Mouse (Mus musculus) gastrocnemius, adult 2 months (tissue): ENCODE results near the gene Il18. TPM values are rescaled to one million over a fixed set of nuclear protein-coding genes. Genes with fewer than 3 reads are reported as not detected.
A peak's percentile ranks its signal among the peaks of the same experiment; 100 is the strongest.

Source experiments
- DNase-seq: peaks from one replicate; pipeline ENCODE4 v3.0.0; 2022
- H3K27ac ChIP-seq: fragments of 200-600 bp; 2 replicates; pipeline ENCODE4 v1.8.1; 2022; ENCODE audit warnings: mild to moderate bottlenecking
- H3K4me3 ChIP-seq: fragments of 200-600 bp; 2 replicates; pipeline ENCODE4 v1.8.1; 2022; ENCODE audit warnings: mild to moderate bottlenecking, moderate library complexity
- CTCF ChIP-seq: fragments of 200-600 bp; IDR thresholded peaks from 2 replicates; pipeline ENCODE4 v1.8.1; 2022; ENCODE audit warnings: antibody characterized with exemption, mild to moderate bottlenecking, moderate library complexity
- intact Hi-C: fragments of 180-260 bp; cut with DNase I; formaldehyde crosslinking; loops from one replicate; pipeline ENCODE4 v1.15.1; 2025
- total RNA-seq, 2 experiments: library from RNA; stranded (reverse); gene quantifications; 2 replicates each; pipeline ENCODE4 v1.2.3; 2021

Il18 gene
- total RNA-seq, 2 experiments from 2014 or later: 0.87 to 1.0 TPM

DNA sequence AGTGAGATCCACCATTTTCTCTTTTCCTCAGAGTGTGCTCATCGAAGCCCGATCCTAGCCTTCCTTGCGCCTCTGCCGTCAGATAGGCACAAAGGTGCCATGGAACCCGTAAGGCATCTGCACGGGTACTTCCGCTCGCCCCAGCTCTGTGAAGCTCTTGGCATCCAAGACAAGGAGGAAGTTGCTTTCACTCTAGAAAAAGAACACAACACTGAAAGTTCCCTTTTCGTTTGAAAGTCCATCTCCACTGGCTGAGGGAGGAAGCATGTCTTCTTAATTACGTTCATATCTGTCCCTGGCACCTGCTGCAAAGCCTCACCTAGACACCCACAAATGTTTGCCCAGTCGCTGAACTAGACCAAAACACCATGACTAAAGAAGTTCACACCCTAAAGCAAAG lies 21.3 kb upstream of the Il18 start:
- Histone ChIP-seq H3K4me3 (peak overlapping the region; percentile 41), H3K27ac (peak overlapping the region; percentile 46; the same call in 1 of the 2 replicates)
- intact Hi-C loops: loop anchor here (5.0 kb wide), 1 partner anchor 201 kb away; no protein-coding TSS in a partner anchor
- no peak for DNase-seq
- no peak for TF ChIP-seq CTCF

DNA sequence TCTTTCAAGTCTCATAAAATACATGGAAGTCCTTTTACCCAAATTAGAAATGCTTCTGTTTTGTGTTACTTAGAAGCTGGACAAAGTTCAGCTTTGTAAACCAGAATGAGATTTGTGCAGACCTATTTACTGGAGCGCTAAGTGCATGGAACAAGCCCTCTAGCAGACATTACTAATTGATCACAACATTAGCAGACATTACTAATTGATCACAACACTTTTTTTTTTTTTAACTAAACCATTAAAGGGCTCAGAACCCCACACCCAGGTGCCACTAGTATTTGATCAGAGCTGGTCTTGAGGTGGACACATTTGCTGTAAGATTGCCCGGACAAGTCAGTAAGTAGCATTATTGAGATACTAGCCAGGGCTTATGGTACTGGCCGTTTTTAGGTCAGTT lies 20.8 kb upstream of the Il18 start:
- Histone ChIP-seq H3K27ac (peak overlapping the region; percentile 46; the same call in 1 of the 2 replicates), H3K4me3 (peak overlapping the region; percentile 41)
- intact Hi-C loops: loop anchor here (5.0 kb wide), 1 partner anchor 201 kb away; no protein-coding TSS in a partner anchor
- TF ChIP-seq CTCF: no peak
- DNase-seq: no peak

DNA sequence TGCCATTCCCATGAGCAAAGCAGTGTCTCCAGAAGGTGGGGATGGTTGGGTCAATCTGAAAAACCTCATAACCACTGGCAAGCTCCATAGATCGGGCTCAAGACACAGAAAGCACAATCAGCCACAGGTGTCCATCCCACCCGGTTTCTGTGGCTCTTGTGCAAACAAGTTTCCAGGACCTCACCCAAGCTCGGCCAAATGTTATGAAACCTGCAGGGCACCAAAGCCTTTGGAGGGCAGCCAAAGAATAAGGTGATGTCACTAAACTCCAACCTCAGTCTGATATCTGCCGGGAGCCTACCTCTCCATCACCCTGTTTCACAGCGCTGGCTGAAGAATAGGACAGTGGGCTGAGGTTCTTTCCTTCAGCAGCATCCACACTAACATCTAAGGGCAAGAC lies 18.7 kb upstream of the Il18 start:
- no peak for TF ChIP-seq CTCF
- Histone ChIP-seq H3K27ac (no peak overlapping the region), H3K4me3 (no peak overlapping the region)
- intact Hi-C loops: no loop called here
- no peak for DNase-seq

DNA sequence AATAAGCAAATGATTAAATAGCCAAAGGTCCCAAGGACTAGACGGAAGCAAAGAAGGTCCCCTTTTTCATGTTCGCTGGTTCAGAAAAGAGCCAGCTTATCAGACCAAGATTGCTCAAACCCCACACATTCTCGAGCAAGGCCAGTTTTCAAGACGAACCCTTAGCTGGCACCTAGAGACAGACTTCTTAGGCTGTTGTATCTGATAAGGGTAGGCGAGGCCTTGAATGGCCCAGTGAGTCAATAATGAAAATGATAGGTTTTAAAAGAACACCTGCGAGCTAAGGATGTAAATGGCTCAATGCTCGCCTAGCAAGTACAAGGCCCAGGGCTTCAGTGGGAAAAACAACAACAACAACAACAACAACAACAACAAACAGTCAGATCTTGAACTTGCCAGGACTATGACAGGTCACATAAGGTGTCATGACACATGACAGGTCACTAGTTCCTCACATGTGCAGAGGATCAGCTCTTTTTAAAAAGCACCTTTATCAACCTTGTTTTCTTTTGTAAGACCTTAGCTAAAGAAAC lies 18.0 kb upstream of the Il18 start:
- Histone ChIP-seq H3K4me3 (no peak overlapping the region), H3K27ac (no peak overlapping the region)
- intact Hi-C loops: no loop called here
- DNase-seq: no peak
- no peak for TF ChIP-seq CTCF

- intact Hi-C loops: no loop called here
- TF ChIP-seq CTCF: no peak
- no peak for DNase-seq
- no peak overlapping the region for H3K27ac ChIP-seq
- no peak overlapping the region for H3K4me3 ChIP-seq
Observed at GRCm38 (mm10) chr9:50537295-50537694, 17.3 kb upstream of the Il18 start.

DNA sequence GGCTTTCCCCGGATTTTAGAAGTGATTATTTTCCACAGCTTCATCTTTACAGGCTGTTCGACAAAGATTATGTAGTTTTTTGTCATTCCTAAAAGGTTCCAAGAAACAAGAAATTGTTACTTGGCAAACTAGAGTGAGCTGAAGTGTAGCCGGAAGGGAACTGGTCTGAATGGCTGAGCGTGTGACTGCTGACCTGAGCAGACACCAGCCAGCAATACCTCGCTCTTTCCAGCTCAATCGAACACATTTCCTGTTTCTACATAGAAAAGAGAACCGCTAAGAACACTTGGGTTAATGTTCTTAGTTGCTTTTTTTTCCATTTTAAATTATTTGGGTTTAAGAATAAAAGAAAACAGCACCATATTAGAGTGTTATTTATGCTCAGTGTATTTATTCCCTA lies 14.5 kb upstream of the Il18 start:
- TF ChIP-seq CTCF: no peak
- intact Hi-C loops: no loop called here
- Histone ChIP-seq H3K4me3 (no peak overlapping the region), H3K27ac (peak overlapping the region; percentile 38; the same call in 1 of the 2 replicates)
- no peak for DNase-seq

GRCm38 (mm10) chr9:50542401-50542800 lies 12.2 kb upstream of the Il18 start:
- no peak for DNase-seq
- H3K4me3 ChIP-seq: no peak overlapping the region
- intact Hi-C loops: no loop called here
- TF ChIP-seq CTCF: no peak
- H3K27ac ChIP-seq: no peak overlapping the region

DNA sequence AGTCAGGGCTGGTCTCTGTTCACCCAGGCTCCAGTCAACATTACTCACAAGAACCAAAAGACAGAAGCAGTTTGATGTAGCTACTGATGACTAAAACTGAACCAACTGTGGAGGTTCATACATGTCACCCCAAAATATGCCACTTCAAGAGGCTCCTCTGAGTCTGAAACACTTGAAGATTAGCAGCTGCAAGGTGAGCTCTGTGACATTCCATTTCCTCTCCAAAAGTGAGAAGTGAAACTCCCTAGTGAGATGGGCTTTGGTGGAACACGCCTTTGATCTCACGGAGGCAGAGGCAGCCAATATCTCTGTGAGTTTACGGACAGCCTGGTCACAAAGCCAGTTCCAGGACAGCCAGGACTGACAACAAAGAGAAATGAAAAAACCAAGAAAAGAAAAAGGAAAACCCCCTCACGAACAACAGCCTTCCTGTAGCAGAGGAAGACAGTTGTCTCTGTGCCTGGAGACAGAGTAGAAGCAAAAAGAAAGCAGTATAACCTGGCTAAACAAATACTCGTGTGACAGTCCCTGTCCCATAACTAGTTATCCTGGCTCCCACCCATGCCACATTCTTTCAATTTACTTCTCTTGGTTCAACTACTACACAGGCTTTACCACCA lies 6.7 kb upstream of the Il18 start:
- no peak for TF ChIP-seq CTCF
- intact Hi-C loops: no loop called here
- Histone ChIP-seq H3K4me3 (no peak overlapping the region), H3K27ac (no peak overlapping the region)
- DNase-seq: no peak

GRCm38 (mm10) chr9:50548936-50549335 lies 5.7 kb upstream of the Il18 start:
- no peak for DNase-seq
- H3K4me3 ChIP-seq: no peak overlapping the region
- intact Hi-C loops: no loop called here
- H3K27ac ChIP-seq: no peak overlapping the region
- TF ChIP-seq CTCF: no peak

DNA sequence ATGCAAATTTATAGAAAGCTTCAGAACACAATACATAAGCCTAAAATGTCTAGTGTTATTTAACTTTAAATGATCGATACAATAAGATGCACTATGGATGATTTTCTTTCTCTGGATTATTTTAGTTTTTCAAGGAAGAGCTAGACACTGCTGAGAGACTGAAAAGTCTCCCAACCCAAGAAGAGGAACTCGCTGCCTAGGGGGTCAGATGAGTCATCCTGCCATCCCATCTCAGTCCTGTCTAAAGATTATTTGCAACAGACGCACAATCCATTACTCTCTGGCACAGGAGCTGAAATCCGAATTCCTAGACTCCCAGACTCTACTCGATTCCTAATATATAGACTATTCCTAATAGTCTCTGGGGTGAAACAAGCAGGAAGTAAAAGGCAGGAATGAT lies 2.4 kb upstream of the Il18 start:
- H3K4me3 ChIP-seq: no peak overlapping the region
- no peak for DNase-seq
- H3K27ac ChIP-seq: no peak overlapping the region
- intact Hi-C loops: no loop called here
- TF ChIP-seq CTCF: no peak

DNA sequence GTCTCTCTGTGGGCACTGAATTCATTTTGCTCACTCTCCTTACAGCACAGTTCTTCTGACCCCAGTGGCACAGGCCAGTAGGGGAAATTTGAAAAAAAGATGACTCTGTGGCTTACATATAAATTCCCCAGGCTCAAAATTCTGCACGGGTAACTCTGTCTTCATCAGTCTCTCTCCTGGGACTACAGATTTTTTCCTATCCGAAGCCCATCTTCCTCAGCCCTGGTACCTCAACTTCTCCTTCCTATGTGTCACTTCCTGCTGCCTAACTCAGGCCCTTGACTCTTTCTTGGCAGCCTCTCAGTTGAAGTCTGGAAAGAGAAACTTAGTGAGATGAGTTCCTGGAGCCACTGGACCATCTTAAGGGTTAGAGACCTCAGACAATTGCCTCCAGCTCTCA lies 1.1 kb upstream of the Il18 start:
- TF ChIP-seq CTCF: no peak
- DNase-seq: no peak

GRCm38 (mm10) chr9:50555094-50555446 lies 443 bp downstream of the Il18 start, which contains the start of gene Bco2:
Gene Bco2 (minus strand): TSS chr9:50555181.
- no peak for TF ChIP-seq CTCF
- intact Hi-C loops: no loop called here
- peak within 1 kb of the TSS; percentile 74 for H3K27ac ChIP-seq
- H3K4me3 ChIP-seq: peak within 1 kb of the TSS; percentile 64
- no peak for DNase-seq

More for the DNA sequence above, 1.1 kb upstream of the Il18 start:
- Histone ChIP-seq H3K4me3 (no peak overlapping the region), H3K27ac (no peak overlapping the region)
- intact Hi-C loops: no loop called here

DNA sequence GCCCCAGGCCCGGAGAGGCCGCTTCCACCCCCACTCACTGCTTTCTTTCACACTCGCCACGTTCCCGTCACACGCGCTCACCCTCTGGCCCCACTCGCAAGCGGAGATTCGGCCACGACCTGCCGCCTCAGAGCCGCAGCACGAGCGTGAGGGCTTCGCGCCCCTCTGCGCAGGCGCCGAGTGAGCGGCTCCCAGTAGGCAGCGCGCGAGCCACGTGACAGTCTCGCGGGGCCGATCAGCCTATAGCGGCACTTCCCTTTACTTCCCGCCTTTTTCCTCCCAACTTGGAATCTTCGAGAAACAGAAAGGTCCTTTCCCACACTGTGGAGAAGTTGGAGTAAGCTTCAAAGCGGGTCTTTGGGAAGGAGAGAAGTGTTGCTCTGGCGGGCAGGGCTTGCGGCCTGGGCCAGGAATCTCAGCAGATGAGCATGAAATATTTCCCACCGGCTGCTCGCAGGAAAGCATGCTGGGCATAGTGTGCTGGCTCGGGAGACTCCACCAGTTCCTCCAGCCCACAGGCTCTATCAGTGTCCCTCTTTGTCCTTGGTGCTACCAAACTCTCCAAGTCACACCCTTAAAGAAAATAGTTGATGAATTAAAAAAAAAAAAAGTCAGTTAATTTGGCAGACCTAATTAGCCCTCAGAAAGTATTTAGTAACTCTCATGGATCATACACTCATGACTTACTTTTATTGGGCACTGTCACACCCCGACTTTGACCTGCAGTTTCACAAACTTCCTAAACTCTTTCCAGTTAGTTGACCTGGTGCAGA lies 6.7 kb downstream of the Il18 start, which contains the start of gene Tex12:
TSS of gene Tex12 (minus strand) at position 181 of the 773 bp plus-strand sequence.
- TF ChIP-seq CTCF: no peak
- DNase-seq: no peak
- Histone ChIP-seq H3K4me3 (no peak within 1 kb of the TSS), H3K27ac (no peak within 1 kb of the TSS)
- intact Hi-C loops: no loop called here
